Mouse (Mus musculus): ENCODE measurements around the gene Net1. TPM values are rescaled to one million over a fixed set of nuclear protein-coding genes. Genes with fewer than 3 reads are reported as not detected.
"Not testable (repeated sequence)": the region's sequence is repeated elsewhere in the genome, so short reads cannot be mapped to it uniquely, and the experiment has no call there.

The Net1 gene
- total RNA-seq, 2 experiments from 2014 or later = 38.0 to 102 TPM

DNA sequence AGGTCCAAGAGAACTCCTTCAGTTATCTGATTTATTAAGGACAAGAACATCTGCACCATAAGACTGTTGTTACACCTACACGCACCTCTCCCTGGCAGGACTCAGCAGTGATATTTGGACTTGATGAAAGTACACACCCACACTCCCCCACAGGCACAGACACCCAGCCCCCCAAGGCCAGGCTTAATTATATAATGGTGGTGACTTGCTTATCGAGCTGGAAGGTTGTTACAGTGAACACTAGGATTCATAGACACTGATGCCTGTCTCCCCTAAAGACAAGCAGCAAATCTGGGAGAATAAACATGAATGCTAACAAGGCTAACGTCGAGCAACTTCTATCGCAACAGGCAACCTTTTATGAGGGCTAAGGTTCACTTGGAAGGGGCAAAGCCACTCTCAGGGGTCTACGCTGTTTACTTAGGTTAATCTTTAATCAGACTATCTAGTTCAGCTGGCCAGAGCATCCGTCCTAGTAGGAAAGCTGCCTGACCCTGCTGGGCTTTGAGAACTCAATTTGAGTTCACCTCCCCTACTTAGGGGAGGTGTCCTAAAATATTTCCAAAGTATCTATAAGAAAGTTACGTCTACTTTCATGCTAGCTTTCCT is 26.4 kb downstream of the Net1 start:
- no peak for ATAC-seq (ENCODE audit: poor library complexity, severe bottlenecking)

DNA sequence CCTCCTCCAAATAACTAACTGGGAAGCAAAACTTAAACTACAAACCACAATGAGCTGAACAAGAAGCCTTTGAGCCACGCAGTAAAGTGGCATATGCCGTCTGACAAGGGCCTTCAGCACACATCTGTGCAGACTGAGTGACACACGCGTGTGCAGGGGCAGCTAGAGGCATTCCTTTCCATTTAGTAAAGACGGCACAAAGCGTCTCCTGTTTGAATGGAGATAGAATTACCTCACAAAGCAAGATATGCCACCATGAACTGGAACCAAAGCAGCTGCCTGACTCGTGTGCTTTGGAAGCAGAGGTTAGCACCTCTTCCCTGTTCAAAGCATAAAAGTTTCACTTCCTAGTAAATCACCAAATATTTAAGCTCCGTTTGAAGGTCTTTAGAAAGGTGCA is 28.0 kb downstream of the Net1 start:
- peak; percentile 23; the same call in 1 of the 2 replicates for ATAC-seq (ENCODE audit: poor library complexity, severe bottlenecking)

DNA sequence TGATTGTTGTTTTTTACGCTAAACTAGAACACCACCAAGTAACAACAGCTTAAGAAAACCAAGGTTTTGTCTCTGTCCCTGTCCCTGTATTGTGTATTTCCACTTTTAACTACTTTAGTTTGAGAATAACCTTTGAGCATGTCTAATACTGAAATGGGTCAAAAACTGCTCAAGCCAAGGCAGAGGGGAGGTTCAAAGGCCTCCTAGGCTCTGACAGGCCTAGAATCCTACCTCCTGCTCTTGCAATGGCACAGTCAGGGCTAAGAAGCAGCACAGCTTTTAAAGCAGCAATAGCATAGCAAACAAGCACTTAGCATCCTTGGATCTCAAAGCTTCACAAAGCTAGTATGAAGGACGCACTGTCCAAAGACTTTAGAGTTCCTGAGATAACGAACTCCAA is 28.9 kb downstream of the Net1 start:
- ATAC-seq (ENCODE audit: poor library complexity, severe bottlenecking) = no peak

DNA sequence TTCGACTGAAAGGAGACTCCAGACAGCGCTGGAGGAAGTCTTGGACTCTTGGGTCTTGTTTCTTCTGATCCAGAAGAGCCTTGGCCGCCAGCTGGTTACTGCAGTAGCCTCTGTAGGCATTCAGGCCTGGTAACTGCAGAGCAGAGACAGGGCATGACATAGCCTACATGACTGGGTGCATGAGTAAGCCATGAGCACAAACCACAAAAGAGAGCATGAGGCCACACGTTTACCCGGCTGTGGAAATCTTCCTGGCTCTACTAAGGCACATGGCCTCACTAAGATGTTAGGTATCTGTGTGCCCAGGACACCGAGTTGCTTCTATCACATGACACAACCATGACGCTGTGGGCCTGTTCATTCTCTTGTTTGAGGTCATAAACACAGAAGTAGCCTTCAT is 31.4 kb downstream of the Net1 start:
- ATAC-seq (ENCODE audit: poor library complexity, severe bottlenecking) = no peak

DNA sequence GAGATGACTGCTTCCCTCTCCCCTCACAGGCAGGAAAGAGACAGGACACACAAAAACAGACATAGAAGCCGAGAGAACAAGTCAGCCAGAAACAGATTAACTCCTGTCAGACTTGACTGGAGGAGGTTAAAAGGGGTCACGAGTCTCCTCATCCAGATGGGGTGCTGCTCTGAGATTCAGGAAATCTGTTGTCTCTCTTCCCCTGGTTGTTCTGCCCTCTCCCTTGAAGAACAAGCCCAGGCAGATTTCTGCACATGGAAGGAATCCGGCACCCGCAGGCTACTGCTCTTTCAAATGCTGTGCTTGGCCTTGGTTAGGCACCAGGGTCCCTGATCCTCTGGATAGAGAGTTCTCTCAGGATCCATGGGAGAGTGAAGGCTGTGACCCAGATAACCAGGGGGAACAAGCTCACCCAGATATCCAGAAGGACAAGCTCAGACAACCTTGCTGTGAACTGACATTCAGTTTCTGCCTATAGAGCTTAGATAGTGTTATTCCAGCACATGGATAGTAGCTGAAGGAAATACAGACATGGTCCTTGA is 40.3 kb downstream of the Net1 start:
- no peak for ATAC-seq (ENCODE audit: poor library complexity, severe bottlenecking)

DNA sequence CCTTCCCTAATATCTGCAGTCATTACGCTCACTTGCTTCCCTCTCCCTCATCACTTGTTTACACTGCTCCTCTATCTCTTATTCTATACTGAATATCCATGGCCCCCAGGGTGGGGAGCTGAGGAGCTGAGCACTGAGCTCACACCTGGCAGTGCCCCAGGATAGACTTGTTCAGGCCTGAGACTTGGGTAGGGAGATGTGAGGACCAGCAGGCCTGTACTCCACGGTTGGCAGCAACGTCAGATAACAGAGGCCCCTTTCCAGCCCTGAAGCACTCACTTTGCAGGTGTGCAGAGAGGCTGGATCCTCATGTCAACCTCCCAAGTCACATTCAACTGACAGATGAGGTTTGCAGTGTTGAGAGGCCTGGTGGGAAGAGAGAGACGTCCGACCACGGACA is 40.8 kb downstream of the Net1 start:
- ATAC-seq (ENCODE audit: poor library complexity, severe bottlenecking) = no peak

DNA sequence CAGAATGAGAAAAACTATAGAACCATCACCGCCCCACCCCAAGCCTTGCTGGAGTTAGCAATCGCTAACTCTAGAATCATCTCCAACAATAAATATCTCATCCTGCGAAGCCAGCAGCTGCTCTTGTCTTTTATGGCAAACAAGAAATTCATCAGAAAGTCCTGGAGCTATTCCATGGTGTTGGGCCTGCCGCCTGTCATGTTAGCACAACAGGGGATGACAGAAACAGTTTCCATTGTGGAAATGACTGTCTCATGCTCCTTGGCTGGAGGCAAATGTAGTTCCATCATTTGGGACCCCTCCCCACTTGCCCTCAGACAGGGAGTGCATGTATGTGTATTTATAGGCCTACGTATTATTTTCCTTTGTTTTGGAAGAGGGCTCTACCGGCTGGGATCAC is 41.6 kb downstream of the Net1 start:
- ATAC-seq (ENCODE audit: poor library complexity, severe bottlenecking) = no peak

DNA sequence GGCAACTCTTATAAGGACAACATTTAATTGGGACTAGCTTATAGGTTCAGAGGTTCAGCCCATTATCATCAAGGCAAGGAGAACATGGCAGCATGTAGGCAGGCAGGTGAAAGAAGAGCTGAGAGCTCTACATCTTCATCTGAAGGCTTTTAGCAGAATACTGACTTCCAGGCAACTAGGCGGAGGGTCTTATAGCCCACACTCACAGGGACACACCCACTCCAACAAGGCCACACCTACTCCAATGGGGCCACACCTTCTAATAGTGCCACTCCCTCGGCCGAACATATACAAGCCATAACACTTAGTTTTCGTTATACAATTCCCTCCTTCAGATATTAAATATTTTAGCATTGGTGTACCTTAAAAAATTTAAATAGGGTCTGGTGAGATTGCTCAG is 45.2 kb downstream of the Net1 start:
- ATAC-seq (ENCODE audit: poor library complexity, severe bottlenecking) = no peak

DNA sequence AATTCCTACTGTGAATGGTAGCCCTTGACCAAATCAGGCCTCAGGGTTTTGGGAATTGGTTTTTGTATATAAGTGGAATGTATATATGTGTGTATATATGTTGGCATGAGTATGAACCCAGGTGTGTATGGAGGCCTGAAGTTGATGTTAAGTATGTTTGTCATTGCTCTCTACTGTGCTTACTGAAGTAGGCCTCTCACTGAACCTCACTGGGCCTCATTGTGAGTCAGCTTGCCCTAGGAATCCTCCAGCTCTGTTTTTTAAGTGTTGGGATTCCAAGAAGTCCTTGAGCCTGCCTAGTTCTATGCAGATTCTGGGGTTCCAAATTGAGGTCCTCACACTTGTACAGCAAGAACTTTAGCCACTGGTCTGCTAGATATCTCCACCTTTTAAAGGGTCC is 48.1 kb downstream of the Net1 start:
- ATAC-seq (ENCODE audit: poor library complexity, severe bottlenecking) = no peak

DNA sequence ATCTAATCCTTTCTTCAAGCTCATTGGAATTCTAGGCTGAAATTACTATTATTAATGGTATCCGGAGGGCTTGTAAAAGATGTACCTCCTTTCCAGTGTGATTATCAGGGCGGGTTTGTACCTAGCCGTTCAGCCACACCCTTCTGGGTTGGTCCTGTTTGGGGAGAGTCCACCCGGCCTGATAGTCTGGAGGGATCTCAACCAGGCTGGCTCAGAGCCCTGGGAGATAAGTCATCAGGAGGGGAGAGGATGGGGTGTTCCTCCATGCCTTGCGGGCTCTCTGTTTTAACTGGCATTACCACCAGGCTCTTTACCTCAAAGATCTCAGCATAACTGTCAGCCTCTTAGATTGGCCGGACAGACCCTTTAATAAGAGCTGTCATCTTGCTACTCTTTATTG is 50.9 kb downstream of the Net1 start:
- peak; percentile 36; the same call in 1 of the 2 replicates for ATAC-seq (ENCODE audit: poor library complexity, severe bottlenecking)

DNA sequence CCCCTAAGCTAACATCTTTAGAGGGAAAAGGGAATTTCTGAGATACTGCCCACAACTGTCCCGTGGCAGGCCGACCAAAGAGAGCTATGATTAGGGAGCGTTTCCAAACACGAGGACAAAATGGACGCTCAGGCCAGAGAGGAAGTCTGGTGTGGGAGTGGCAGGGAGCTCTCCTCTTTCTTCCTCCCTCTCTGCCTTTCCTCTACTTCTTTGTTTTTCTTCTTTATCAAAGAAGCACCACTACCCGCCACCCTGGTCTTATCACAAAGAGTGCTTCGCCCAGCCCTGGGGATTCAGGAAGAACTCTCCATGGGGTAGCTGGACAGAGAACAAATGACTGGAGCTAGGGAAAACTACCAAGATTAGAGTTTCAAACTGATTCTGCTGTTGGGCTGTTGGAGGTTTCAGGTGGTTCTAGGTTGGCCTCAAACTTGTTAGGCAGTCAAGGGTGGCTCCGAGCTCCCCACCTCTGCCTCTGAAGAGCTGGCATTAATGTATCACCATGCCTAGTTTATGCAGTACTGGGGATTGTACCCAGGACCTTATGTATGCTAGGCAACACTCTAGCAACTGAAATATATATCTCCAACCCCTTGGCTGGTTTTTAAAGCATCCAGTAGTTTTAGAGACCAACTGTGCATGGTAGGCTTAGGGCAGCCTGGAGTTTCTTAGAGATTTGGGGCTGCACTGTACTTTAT is 51.5 kb downstream of the Net1 start:
- peak; percentile 50 for ATAC-seq (ENCODE audit: poor library complexity, severe bottlenecking)

DNA sequence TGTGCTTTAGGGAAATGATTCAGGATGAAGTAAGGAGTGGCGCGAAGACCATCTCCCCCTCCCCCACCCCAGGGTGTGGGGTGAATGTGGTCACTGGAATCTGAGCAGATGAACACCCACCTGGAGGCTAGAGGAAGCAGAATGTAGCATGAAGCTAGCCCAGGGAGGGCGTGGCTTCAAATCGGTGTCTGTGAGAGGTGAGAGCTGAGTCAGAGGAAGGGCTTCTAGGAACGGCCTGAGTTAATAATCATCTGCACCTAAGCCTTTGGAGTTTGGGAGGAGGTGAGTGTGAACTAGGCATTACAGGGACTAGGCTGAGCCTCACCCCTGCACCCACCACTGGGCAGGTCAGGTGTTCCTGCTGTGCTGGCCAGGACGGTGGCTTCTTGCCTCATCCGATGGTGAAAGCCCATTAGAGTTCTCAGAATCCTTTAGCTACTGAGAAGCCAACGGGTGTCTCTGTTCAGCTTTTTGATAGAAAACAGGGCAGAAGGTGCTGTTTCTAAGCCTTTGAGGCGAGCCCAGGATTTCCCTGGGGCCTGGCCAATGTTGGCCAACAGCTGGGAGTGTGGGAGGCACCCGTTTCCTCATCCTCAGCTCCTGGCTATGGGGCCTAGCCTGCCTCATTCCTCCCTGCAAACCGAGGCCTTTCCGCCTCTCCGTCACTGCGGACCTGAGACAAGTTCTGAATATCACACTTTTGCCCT is 52.2 kb downstream of the Net1 start:
- ATAC-seq (ENCODE audit: poor library complexity, severe bottlenecking) = peak; percentile 31

DNA sequence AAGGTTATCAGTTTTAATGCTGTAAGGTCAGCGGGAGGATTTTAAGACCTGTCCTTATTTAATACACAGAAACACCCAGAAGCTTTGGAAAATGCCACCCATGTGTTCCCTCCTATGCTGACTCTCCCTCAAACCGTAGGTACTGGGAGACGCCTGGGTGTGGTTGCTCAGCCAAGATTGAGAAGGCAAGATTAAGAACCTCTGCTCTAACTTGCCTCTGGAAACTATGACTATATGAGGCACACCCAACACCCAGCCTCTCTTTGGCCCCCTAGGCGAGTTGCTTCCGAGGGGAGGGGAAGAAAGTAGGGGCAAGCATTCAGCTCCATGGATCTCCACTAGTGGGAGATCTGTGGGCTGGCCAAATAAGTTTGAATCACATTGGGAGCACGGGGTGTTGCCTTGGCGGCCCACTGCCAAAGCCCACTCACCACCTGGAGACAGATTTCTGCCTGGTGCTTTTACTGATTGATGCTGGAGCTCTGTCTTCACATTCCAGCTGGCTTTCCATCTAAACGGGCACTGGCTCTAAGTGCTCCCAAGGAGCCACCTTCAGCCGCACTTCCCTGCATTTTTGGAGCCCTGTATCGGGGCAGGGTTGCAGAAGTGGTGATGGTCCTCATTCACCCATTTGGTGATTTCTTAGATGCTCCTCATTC is 55.0 kb downstream of the Net1 start:
- ATAC-seq (ENCODE audit: poor library complexity, severe bottlenecking) = no peak

DNA sequence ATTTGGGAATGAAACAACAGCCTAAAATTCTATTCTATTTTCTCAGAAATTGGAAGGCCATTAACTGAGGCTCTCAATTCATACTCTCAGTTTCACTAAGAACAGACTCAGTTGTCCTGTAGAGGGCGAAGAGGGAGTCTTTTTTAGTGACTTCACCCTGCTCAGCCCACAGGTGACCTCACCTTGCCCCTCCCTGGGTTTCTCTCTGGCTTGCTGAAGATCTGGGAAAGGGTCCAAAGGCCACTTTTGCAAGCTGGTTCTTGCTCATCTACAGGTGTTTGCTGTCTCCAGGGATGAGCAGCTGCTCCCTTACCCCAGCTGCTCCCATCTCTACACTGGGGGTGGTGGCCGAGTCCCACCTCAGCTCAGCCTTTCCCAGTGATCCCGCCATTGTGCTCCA is 55.7 kb downstream of the Net1 start:
- no peak for ATAC-seq (ENCODE audit: poor library complexity, severe bottlenecking)

DNA sequence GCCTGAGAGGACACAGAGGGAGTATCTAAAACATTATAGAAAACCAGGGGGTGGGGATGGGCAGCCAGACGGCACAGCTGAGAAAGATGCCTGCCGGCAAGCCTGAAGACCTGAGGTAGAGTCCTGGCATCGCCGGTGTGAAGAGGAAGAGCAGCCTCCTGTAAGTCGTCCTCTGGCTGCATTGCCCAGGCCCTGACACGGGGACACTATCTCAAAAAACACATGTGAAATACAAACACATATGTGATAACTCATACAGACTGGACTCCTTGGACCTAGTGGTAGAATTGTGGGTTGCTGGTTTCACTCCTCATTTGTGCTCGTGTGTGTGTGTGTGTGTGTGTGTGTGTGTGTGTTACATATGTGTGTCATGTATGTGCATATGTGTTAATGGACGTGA is 56.8 kb downstream of the Net1 start:
- ATAC-seq (ENCODE audit: poor library complexity, severe bottlenecking) = no peak

DNA sequence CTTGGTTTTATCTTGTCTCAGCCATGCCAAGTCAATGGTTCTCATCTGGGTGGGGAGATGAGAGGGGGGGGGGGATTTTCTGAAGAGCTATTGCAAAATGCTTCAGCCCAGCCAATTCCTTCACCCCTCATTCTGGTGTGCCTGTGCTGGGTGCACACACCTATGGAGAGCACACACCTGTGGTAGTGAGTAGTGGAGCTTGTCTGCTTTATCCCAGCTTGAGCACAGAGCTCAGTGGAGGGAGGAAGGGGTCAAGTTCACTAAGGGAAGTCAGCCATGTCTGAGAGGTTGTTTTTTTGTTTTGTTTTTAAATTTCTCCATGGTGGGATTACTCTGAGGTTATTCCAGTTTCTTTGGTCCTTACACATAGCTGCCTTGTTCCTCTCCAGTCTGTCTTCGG is 61.8 kb downstream of the Net1 start:
- ATAC-seq (ENCODE audit: poor library complexity, severe bottlenecking) = no peak

DNA sequence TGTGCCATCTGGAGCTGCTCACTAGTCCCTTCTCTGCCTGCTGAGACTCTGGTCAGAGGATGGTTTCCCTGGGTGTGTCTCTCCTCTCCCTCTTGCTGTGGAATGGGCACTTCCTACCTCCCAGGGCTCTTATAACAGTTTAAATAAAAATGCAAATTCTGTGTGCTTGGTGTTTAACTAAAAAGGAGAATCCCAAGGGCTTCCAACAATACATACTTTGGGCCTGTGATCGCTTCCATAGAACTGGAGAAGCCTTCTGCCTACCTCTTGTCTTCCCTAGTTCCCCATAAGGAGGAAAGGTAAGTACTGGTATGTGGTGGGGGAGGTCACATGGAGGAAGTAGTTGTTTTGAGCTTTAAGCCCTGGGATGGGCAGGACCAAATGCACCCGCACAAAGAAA is 63.2 kb downstream of the Net1 start:
- ATAC-seq (ENCODE audit: poor library complexity, severe bottlenecking) = no peak

DNA sequence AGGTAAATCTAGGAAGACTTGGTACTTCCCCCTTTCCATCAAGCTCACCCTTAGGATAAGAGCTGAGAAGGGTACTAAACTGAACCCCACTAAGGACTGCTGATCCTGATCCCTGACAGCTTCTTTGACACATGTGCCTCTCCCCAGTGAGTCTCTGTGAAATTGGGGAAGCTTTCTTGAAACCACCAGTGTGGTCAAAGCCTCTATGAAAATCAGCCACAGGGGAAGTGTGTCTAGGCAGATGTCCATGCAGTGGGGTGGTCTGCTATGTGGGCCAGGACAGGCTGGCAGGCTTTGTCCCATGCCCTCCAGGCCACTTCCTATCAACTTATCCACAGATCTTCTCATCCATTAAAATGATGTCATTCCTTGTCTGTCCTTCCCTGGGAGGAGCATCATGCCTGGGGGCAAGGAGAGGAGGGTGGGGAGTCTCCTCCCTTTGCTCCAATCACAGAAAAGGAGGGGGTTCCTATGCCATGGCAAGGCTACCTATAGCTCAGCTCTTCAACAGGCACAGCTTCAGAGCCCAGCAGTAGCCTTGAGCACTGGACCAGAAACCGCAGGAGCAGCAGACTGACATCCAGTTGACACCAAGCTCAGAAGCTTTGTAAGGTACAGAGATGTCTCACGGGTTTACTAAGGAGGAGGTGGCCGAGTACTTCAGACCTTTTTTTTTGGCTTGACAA is 64.2 kb downstream of the Net1 start, which contains the start of gene Calm5:
TSS of gene Calm5 (plus strand) at position 526 of the 686 bp plus-strand sequence.
- ATAC-seq (ENCODE audit: poor library complexity, severe bottlenecking) = peak; percentile 97

DNA sequence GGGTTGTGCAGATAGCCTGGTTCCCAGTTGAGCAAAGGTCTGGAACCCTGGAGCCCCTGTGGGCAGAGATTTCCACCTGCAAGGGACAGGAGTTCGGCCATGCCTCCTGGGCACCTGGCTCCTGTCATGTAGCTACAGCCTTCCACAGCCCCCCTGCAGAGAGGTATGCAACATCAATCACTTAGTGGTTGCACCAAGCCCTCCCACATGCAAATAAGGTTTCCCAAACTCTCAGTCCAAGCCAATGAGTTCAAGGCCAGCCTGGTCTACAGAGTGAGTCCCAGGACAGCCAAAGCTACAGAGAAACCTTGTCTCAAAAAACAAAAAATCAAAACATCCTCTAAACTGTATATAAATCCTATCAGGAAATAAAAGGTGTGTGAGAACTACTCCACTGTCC is 67.7 kb downstream of the Net1 start:
- ATAC-seq (ENCODE audit: poor library complexity, severe bottlenecking) = no peak

DNA sequence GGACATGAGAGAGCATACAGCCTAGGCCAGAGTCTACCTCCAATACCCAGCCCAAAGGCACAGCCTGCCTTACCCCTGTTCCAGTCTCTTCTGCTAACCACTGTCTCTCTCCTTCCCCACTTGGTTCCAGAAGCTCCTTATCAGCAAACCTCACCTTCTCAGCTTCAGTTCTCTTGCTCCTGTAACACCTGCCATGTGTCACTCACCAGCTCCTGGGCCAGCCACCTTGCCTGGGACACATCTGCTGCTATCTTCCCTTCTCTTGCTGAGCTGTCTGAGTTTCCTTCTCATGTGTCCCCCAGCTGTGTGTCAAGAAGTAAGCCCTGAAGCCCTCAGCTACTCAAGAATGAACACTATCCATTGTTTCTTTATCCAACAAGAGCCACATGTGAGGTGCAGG is 77.4 kb downstream of the Net1 start:
- not testable (repeated sequence) for ATAC-seq (ENCODE audit: poor library complexity, severe bottlenecking)

DNA sequence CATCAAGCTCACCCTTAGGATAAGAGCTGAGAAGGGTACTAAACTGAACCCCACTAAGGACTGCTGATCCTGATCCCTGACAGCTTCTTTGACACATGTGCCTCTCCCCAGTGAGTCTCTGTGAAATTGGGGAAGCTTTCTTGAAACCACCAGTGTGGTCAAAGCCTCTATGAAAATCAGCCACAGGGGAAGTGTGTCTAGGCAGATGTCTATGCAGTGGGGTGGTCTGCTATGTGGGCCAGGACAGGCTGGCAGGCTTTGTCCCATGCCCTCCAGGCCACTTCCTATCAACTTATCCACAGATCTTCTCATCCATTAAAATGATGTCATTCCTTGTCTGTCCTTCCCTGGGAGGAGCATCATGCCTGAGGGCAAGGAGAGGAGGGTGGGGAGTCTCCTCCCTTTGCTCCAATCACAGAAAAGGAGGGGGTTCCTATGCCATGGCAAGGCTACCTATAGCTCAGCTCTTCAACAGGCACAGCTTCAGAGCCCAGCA is 80.7 kb downstream of the Net1 start, which contains the start of gene Calm4:
TSS of gene Calm4 (plus strand) at position 446 of the 496 bp plus-strand sequence.
- ATAC-seq (ENCODE audit: poor library complexity, severe bottlenecking) = peak; percentile 89

All from megakaryocyte, adult 5-6 weeks (primary cell).